Mouse (Mus musculus) Patski (cell line): ENCODE measurements around the gene N4bp2l1. TPM values are rescaled to one million over a fixed set of nuclear protein-coding genes. Genes with fewer than 3 reads are reported as not detected.
A peak's percentile ranks its signal among the peaks of the same experiment; 100 is the strongest.

ENCODE experiments used
- ATAC-seq: fragments of 100-300 bp; one replicate; pipeline ENCODE4 v1.8.0; 2021
- CTCF ChIA-PET: fragments of 350-600 bp; sonication (Branson Sonifier 250); formaldehyde crosslinking; loops from one replicate; lab custom pipeline; 2022; ENCODE audit warnings: inconsistent platforms; lab: Charles Lee
- POLR2A ChIA-PET: fragments of 350-600 bp; sonication (Branson Sonifier 250); formaldehyde crosslinking; loops from one replicate; lab custom pipeline; 2022; ENCODE audit warnings: antibody characterized with exemption, inconsistent platforms; lab: Charles Lee
- DNase-seq: peaks from one replicate; pipeline ENCODE4 v3.0.0-alpha.2; 2011; ENCODE audit warnings: low read depth, low spot score
- H3K27me3 ChIP-seq: fragments of 371-371 bp; one replicate; pipeline ENCODE4 v1.5.1; 2021
- CTCF ChIP-seq: fragments of 100-300 bp; IDR thresholded peaks from one replicate; pipeline ENCODE4 v1.5.1; 2021
- in situ Hi-C: fragments of 300-500 bp; cut with MboI; formaldehyde crosslinking; loops from 3 replicates; pipeline ENCODE4 v1.11.1; 2018; ENCODE audit warnings: low pct_unique_long_range_greater_than_20kb, mixed read lengths
- polyA plus RNA-seq: library from polyadenylated mRNA; unstranded; gene quantifications from one replicate; pipeline ENCODE4 v1.2.3, GENCODE M21; 2021

N4bp2l1 gene
- polyA plus RNA-seq, 1 experiment from 2014 or later = 12.3 TPM

GRCm38 (mm10) chr5:150589945-150590344 lies 7.0 kb downstream of the N4bp2l1 start:
- DNase-seq (no peak), ATAC-seq (no peak)
- ChIA-PET POLR2A (interaction anchor here (0.6 kb wide), 1 partner anchor 226 kb away, joined by 3 read pairs; no protein-coding TSS in a partner anchor), CTCF (interaction anchor here (1.3 kb wide), 1 partner anchor 21 kb away, joined by 4 read pairs; no protein-coding TSS in a partner anchor)
- in situ Hi-C loops = no loop called here
- no peak for TF ChIP-seq CTCF
- no peaks in the 10 kb centered on the region for H3K27me3 ChIP-seq

- no peak for TF ChIP-seq CTCF
- peak; percentile 24 for ATAC-seq
- ChIA-PET POLR2A (no interaction called here), CTCF (interaction anchor here (1.6 kb wide), 1 partner anchor 27 kb away, joined by 3 read pairs; no protein-coding TSS in a partner anchor)
- no peaks in the 10 kb centered on the region for H3K27me3 ChIP-seq
- in situ Hi-C loops = no loop called here
- DNase-seq = no peak
These were observed 12.7 kb downstream of the N4bp2l1 start for GRCm38 (mm10) chr5:150584337-150584729.

- no peak for TF ChIP-seq CTCF
- peak; percentile 48 for ATAC-seq
- CTCF ChIA-PET = no interaction called here
- POLR2A ChIA-PET = no interaction called here
- H3K27me3 ChIP-seq = no peaks in the 10 kb centered on the region
- no peak for DNase-seq
- in situ Hi-C loops = no loop called here
These were observed 13.2 kb downstream of the N4bp2l1 start for GRCm38 (mm10) chr5:150583622-150584336.

GRCm38 (mm10) chr5:150583181-150583580 lies 13.8 kb downstream of the N4bp2l1 start:
- no peak for ATAC-seq
- ChIA-PET CTCF (no interaction called here), POLR2A (no interaction called here)
- TF ChIP-seq CTCF = no peak
- in situ Hi-C loops = no loop called here
- H3K27me3 ChIP-seq = no peaks in the 10 kb centered on the region
- DNase-seq = no peak

GRCm38 (mm10) chr5:150581180-150581579 lies 15.8 kb downstream of the N4bp2l1 start:
- no peaks in the 10 kb centered on the region for H3K27me3 ChIP-seq
- ChIA-PET CTCF (interaction anchor here (1.0 kb wide), 1 partner anchor 10 kb away, joined by 3 read pairs; no protein-coding TSS in a partner anchor), POLR2A (no interaction called here)
- ATAC-seq (no peak), DNase-seq (no peak)
- in situ Hi-C loops = no loop called here
- no peak for TF ChIP-seq CTCF

GRCm38 (mm10) chr5:150578613-150579171 lies 18.3 kb downstream of the N4bp2l1 start:
- ATAC-seq (peak; percentile 76), DNase-seq (peak; percentile 83)
- no peak for TF ChIP-seq CTCF
- H3K27me3 ChIP-seq = no peaks in the 10 kb centered on the region
- POLR2A ChIA-PET = no interaction called here
- CTCF ChIA-PET = interaction anchor here (0.6 to 3.4 kb wide), 4 partner anchors 9 to 65 kb away, joined by 3 to 14 read pairs (median 5); no protein-coding TSS in a partner anchor
- in situ Hi-C loops = no loop called here

- in situ Hi-C loops = no loop called here
- no peak for ATAC-seq
- TF ChIP-seq CTCF = no peak
- no peak for DNase-seq
- ChIA-PET CTCF (interaction anchor here (1.1 to 3.4 kb wide), 2 partner anchors 12 to 18 kb away, joined by 3 to 14 read pairs; no protein-coding TSS in a partner anchor), POLR2A (no interaction called here)
- no peaks in the 10 kb centered on the region for H3K27me3 ChIP-seq
These were observed 20.2 kb downstream of the N4bp2l1 start for GRCm38 (mm10) chr5:150576832-150577231.

GRCm38 (mm10) chr5:150574885-150575284 lies 22.1 kb downstream of the N4bp2l1 start:
- in situ Hi-C loops = no loop called here
- DNase-seq (no peak), ATAC-seq (no peak)
- POLR2A ChIA-PET = no interaction called here
- no peaks in the 10 kb centered on the region for H3K27me3 ChIP-seq
- no peak for TF ChIP-seq CTCF
- CTCF ChIA-PET = interaction anchor here (0.8 to 2.0 kb wide), 5 partner anchors 9 to 51 kb away, joined by 3 to 8 read pairs (median 4); no protein-coding TSS in a partner anchor

- in situ Hi-C loops = no loop called here
- no peak for TF ChIP-seq CTCF
- no peak for ATAC-seq
- ChIA-PET CTCF (interaction anchor here (0.8 to 2.0 kb wide), 5 partner anchors 9 to 50 kb away, joined by 3 to 8 read pairs (median 4); no protein-coding TSS in a partner anchor), POLR2A (no interaction called here)
- no peak for DNase-seq
- H3K27me3 ChIP-seq = no peaks in the 10 kb centered on the region
These were observed 22.6 kb downstream of the N4bp2l1 start for GRCm38 (mm10) chr5:150574403-150574802.

GRCm38 (mm10) chr5:150570496-150571219 lies 26.3 kb downstream of the N4bp2l1 start:
- ATAC-seq (no peak), DNase-seq (no peak)
- ChIA-PET CTCF (interaction anchor here (1.0 to 1.8 kb wide), 4 partner anchors 11 to 15 kb away, joined by 3 to 4 read pairs (median 4); no protein-coding TSS in a partner anchor), POLR2A (no interaction called here)
- no peak for TF ChIP-seq CTCF
- no peaks in the 10 kb centered on the region for H3K27me3 ChIP-seq
- in situ Hi-C loops = no loop called here
